Mouse (Mus musculus) B cell, adult 2 months (primary cell): ENCODE results near the gene Hoxa10.
A peak's percentile ranks its signal among the peaks of the same experiment; 100 is the strongest.

Source experiments
- DNase-seq, 2 experiments: peaks; one replicate each; pipeline ENCODE4 v3.0.0; 2022

Gene Hoxa10

DNA sequence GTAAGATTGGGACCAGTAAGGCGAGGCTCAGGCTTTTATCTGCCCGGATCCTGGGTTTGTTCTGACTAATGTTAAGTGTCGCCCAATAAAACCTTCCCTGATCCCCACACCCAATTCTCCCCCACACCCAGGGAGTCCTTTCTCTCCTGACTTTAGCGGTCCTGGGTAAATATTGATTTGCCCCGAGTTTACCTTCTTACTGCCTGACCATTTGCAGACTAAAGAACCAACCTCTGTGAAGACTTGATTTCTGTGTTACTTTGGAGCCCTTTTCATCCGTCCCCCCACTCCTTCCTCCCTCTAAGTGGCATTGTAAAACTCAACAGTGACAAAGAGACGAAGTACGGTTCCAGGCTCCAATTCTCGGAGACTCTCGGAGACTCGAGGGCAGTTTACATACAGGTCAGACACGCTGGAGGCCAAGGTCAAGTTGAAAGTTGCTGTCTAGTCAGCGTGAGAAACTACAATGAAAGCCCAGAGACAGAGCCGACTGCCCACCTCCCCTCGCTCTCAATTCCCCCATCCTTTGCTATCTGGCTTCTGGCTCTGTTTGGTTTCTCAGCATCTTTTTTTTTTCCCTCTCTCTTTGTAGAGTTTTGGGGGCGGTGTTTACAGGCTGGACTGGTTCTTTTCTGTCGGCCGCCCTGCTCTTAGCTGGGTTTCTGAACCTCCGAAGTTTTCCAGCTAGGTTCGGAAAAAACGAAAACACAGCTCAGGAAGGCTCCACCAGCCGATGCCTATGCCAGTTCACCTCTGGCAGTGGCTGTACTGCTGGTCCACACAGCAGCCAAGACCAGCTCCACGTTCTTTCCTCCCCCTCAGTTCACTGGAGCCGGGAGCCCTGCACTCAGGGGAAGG, 22.0 kb upstream of the Hoxa10 start:
- DNase-seq = peak in 1 of 2 experiments; percentile 30

DNA sequence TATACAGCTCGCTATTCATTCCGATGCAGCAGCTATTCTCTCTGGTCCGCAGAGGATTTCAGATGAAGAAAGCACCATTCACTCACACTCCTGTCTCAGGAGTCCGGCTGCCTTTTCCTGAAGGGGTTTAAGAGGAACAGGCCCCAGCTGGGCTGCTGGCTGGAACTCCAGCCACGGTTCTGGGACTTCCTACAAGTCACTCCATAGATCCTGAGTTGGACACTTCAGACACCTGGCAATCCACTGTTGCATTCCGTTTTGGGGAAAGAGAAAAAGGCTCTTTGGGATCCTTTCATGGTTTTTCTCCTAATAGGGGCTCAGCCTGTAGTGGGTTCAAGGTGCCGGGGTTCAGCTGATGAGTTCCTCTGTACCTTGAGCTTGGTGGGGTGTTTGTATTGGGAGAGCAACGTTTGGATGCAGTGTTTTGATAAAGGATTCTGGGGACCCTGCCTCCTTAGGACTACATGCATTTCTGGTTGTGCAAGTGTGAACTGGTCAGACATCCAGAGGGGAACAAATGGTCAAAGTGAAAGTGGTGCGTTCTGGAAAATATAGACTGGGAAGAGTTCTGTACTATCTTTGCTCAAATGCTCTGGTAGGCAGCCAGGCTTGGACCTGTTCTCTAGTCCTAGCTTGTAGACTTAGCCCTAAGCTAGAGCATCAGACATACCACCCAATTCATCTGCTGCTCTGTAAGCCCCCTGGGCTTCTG, 21.3 kb upstream of the Hoxa10 start:
- peak in 1 of 2 experiments; percentile 45 for DNase-seq

DNA sequence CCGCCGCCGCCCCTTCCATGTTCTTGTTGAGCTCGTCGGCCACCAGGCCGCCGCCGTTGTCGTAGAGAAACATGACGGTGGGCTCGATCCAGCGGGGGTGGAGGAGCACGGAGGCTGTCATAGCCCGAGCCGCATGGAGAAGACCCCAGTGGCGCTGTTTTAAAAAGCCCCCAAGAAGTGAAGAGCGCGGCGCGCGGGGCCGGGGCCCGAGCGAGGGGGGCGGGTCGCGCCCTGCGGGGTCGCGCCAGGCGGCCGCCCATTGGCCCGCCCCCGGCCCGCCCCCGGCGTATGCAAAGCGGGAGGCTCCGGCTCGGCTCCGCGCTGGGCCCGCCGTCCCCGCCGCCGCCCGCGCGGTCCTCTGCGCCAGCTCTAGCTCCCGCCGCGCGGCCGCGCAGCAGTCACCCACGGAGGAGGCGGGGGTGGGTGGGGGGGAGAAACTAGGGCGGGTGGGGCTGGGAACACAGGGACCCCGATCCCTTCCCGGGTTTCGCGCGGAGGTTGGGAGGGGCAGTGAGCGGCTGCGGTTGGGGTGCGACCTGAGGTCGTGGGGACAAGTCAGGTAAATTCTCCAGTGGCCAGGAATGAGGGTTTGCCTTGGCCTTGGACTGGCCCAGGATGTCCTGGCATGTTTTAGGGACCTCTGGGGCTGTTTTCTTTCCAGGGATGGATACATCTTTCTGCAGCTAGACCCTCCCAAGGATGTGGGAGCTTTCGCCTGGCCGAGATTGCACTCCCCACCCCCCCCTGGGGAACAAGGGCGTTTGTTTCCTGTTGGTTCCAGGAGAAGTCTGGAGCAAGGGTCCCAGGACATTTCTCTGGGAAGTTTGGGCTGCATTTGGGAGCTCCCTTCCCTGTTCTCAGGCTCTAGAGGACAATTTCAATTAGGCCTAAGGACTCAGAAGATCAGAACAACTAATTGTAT, 20.3 kb upstream of the Hoxa10 start, which contains the start of gene Hoxa13:
Hoxa13 (minus strand) TSS at position 227 of the 922 bp plus-strand sequence.
- peak; percentile 44 to 58 for DNase-seq

DNA sequence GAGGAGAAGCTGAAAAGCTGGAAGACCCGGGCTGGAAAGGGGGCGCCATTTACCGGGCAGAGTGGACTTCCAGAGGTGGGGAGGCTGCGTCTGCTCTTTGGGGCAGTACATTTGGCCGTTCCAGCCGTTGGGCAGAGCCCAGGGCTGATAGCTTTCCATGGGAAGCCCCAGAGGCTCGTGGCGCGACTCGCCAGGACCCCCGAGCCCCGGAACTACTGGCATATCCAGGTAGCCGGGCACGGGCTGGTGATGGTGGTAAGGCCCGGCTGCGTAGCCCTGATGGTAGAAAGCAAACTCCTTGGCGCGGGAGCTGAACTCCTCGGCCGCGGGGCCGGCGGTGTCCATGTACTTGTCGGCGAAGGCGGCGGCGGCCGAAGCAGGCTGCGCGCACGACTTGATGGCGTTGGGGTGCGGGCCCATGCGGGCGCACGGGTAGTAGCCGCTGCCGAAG, 19.2 kb upstream of the Hoxa10 start:
- DNase-seq = peak; percentile 43 to 52

DNA sequence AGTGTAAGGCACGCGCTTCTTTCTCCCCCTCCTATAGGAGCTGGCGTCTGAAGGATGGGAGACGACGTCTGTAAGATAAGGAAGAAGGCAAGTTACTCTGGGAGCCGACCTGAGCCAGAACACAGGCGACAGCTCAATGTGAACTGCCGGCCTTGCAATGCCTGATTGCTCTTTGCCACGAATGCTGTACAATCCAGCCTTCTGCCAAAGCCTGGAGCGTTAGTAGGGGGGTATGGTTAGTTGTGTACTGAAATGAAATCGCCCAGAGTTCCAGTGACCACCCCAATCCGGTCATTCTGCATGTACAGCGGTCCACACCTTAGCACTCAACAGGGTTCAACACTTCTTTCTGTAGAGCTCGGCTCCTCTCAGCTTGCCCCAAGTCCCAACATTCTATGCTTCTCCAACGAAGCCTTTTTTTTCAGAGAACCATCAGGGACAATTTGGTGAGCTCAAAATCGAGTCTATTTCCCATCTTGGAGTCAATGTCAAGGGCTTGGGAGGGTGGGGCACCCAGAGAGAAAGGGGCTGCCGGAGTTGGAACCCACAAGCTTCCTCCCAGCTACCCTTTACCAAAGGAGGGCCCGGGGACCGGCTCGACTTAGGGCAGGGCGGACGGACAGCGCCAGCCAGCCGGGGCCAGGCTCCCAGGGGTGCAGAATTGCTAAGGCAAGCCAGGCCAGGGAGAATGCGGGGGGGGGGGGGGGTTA, 18.6 kb upstream of the Hoxa10 start:
- DNase-seq = peak; percentile 30 to 45

DNA sequence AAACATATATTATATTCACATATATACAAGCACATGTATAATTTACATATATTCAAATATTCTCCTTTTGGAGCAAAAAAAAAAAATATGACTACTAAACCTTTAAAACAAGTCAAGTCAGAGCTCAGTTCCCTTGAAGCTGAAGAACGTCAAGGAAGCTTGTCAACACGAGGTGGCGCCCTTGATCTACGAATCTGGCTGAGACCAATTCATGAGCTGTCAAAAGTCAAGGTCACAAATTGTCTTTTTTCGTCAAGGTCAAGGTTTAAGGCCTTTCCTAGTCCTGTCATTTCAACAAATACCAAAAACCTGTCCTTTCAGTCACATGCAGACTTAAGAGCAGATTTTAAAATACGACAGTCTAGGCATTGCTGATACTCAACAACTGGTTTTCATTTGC, 16.3 kb upstream of the Hoxa10 start:
- peak; percentile 90 to 91 for DNase-seq

DNA sequence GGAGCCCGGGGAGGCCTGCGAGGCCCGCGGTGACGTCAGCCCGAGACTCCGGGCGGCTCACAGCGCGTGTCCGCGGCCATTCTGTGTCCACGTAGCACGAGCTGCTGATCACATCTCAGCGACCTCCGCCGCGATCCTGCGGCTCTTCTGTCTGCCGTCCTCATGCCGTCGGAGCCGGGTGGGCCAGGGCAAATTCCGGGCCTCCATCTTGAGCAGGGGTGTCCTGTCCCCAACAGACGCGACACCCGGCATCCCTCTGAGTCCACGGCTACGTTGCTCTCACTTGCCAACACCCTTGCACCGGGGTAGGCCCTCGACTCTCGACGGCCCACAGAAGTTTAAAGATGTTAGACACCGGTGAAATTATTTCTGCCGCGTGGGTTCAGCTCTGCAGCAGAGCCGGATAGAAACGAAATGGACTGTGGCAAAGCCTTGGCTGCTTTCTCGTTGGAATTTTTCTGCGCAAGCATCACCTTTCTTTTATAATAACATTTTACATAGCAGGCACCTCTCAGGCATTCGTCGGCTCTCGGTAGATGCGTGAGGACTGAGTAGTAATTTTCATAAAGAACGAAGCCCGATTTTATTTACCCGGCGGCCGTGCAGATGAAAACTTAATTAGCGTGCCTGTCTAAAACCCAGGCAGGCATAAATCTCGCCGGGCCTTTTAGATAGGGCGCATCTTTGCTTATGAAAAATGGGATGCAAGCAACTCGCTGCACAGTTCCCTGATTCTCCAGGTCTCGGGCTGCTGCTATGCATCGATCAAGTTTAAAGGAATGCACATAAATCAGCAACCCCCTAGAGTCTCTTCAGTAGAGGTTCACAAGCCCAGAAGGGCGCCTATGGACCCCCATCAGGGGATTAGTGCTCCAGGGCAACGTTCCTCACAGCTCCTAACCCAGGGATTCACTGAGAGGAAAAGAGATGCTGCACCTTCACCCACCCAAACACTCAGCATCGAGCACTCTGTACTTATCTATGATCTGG, 13.2 kb upstream of the Hoxa10 start:
- DNase-seq = peak; percentile 39 to 51

DNA sequence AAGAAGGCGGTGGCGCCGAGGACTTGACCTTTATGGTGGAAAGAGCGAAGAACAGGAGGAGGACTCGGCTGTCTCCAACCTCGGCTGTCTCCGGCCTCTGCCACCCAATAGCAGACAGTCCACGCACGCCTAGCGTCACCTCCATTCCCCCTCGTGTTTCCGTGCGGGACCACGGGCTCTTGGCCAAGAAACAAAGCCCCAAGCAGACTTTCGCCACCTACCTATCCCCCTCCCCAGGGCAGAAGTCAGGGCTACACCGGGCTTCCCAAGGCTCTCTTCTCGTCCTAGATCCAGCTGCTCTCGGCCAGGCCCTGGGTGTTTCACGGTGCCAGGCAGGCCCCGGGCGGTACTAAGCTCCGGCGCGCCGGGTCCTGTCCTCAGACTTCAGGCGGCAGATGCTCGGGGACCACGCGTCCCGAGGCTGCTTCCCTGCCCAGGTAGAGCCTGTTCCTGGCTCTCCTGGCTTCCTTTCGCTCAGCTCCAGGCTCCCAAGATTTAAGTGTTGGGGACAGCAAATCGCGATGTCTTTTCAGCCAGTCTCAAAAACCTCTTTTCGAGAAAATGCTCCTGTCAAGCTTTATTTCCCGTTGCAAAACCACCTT, 12.2 kb upstream of the Hoxa10 start:
- DNase-seq = peak in 1 of 2 experiments; percentile 28

DNA sequence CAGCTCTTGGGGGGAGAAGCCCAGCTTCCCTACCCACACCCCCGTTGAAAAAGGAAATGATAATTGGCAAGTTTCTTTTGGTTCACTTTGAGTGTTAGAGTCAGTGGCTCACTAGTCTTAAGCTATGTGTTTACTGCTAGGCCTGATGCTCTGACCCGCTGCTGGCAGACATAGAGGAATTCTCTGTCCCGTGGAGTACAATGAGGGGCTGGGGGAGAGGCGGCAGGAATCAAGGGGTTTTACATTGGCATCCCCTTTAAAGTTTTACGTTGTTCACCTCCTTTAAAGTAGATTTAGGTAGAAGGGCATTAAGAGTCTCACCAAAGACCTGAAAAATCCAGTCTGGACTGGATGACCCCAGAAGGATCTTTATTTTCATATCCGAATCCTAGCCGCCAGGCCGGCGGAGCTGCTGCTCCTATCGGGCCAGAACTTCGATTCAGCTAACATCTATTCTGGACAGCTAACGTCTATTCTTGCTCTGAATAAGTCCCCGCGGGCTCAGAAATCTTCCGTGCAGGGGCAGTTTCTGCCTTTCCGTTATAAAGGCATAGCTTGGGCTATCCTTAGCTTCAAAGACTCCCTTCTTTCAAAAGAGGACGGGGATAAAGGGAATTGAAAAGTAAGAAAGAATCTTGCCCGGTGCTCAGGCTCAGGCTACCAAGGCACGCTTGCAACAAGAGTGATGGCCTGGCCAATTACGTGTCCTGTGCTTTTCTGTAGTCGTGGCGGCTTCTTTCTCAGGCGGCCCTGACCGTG, 11.5 kb upstream of the Hoxa10 start:
- peak in 1 of 2 experiments; percentile 48 for DNase-seq

DNA sequence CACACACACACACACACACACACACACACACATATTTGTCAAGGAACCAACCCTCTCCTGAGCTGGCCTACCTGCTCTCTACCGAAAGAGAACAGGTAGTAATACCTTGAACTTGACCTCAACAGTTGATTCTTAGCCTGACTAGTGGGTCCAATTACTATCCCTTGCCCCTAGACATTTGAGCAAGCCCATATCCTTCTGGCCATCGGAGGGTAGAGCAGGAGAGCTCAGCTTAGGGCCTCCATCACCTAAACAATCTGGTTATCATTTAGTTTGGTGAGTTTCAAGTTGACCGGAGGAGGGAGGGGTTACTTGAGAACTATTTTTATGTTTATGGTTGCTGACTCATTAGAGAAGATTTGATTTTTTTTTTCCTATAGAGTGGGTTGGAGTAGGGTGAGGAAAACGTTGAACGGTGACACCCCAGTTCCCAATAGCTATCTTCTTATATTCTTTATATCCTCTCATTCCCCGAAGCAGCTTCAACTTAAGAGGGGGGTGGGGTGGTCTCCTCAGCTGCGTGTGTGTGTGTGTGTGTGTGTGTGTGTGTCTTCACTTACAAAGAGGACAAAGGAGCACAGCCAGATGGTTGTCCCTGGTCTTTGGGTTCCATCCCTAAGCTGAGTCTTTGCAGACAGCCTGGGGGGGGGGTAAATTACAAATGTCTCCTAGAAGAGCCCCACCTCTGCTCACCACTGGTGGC, 10.7 kb upstream of the Hoxa10 start:
- DNase-seq = no peak

DNA sequence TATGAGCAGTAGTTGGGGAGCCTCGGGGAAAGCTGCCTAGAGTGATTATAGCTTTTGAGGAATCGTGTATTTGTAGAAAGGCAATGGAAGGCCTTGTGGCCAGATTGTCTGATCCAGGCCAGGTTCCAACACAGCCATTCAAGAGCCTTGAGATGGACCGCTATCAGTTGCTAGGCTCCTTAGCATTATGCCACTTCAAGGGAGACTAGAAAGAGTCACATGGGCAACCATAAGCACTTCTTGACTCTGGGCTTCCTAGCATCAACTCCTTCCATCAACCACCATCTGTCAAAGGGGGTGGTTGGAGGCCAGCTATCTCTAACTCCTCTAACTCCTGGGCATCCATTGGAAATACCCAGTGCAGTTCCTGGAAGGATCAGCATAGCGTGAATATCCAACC, 9.2 kb upstream of the Hoxa10 start:
- no peak for DNase-seq

DNA sequence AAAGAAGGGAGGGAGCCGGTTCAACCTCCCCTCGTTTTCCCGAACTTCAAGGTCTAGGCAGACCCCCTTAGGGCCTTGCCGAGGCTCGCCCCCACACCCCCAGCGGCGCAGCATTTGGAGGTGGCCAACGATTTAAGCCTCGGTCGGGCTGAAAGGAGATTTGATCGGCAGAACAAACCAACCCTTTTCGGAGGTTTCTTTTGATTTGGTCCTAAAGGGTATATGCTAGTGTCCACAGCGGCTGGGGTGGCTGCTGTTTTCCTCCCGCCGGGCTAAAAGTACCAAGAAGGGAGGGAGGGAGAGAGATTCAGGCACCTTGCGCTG, 8.7 kb upstream of the Hoxa10 start:
- DNase-seq = no peak

DNA sequence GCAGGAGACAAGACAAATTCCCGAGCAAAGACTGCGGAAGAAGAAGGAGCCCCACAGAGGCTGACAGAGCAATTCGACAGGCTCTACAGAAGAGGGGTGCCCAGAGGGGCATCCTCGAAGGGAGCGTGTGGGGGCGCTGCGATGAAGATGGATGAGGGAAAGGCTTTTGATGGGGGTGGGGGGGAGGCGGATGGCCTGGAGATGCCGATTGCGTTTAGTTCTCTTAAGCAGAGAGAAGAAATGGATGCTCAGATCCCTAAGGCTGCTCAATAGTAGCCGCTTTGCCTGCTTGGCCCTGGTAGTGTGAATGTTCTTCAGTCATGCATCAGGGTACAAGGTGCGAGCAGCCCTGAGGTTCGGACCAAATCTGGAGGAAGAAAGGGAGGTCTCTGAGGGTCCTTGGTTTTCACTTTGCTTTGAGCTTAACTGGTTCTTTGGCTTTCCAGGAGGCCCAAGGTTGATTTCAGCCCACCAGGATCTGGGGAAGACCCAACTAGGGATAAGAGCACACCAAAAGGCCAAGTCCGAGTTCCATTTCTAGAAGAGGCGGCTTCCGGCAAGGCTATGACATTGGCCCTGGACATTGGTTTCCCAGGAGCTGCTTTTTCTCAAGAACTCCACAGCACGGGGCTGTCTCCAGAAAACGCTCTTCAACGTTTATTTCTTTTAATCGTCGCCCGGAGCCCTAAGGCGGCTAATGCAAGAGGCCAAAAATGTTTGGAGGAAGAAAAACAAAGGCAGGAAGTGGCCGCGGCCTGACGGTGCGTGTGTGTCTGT, 8.2 kb upstream of the Hoxa10 start:
- peak in 1 of 2 experiments; percentile 34 for DNase-seq

DNA sequence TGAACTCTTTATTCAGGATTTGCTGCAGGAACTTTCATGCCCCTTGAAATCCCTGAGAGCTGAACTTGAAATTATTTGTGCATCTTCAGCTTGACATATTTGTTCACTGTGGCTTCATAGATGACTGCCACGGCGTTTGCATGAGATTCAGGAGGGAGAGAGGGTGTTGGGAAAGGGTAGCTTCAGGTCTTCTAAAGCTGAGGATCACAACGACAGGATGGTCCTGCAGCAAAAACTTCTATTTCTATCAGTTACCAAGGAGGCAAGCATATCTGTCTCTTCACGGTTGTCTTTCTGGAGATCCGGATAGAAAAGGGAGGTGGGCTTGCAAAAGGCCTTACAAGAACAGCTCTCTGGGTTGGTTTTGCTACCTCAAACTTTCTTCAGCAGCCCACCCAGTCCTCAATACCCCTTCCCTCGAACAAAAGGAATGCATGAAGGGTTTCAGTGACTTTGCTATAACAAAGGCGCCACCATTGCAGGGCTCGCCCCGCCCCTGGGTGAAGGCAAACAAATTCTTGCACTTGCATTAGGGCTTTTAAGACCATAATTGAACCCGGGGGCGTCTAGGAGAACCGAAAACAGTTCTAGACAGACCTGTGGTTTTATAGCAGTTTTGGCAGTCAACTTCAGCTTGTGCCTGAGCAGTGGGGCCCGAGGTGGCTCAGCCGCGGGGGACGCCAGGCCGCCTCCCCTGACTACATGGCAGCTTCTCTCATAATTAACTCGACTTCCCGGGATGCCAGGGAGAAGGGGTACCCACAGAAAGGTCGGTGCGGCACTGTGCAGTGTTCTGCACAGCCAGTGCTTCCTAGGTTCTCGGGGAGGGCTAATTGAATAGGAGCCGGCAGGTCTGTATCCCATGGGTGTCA, 7.3 kb upstream of the Hoxa10 start:
- DNase-seq = peak in 1 of 2 experiments; percentile 29

DNA sequence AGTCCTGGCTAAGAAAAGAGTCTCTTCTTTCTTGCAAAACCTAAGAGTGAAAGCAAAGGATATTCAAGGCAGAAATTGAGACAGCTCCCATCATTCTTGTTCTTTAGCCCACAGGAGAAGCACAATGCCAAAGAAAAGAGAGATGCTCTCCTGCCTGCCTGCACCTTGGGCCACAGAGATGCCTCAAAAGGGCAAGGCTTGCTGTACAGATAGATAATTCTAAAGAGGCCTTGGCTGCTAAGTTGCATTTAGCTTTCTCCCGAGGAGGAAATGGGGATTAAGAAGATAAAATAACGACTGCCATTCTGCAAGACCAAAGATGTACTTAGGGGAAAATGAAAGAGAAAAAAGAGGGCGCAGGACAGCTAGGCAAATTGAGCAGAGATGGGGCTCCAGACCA, 6.3 kb upstream of the Hoxa10 start:
- DNase-seq = no peak

DNA sequence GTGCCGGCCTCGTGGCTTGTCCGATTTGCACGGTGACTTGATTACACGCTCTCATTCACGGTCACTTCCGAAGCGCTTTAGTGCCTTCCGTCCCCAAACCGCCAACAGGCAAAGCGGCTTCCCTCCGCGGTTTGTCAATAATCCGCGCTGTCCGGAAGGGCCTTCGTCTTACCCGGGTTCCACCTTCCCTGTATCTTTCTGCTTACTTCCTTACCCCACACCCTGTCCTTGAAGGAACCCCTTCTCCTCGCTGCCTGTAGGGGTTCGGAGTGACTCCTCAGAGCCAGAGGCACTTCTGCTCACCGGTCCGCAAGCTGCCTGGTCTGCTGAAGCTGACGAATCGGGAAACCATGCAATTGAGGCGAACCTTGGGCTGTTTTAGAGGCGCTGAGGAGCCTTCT, 5.7 kb upstream of the Hoxa10 start:
- DNase-seq = peak; percentile 31 to 44

DNA sequence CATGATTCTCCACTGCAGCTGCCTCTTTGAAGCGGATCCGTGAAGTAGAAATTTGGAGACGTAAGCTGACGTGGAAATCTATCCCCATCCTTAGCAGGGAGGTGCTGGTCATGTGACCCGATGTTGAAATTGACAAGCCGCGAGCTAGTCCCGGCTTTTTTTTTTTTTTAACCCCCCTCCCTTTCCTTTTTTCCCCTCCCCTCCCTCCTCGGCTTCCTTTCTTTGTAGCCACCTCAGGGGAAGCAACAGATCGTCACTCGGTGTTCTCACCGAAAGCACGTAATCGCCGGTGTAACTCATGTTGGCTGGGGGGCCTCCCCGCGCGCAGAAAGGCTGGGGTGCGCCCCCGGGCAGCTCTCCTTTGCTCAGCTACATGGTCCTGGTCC, 5.1 kb upstream of the Hoxa10 start, which contains the start of gene Hoxa11:
Hoxa11 (minus strand) TSS at position 54 of the 386 bp plus-strand sequence.
- peak in 1 of 2 experiments; percentile 30 for DNase-seq
